Mouse (Mus musculus) thymus, adult 2 months (tissue): ENCODE measurements around the gene Bcl7a. TPM values are rescaled to one million over a fixed set of nuclear protein-coding genes. Genes with fewer than 3 reads are reported as not detected.
A peak's percentile ranks its signal among the peaks of the same experiment; 100 is the strongest.

Source experiments
- DNase-seq: peaks from one replicate; pipeline ENCODE4 v3.0.0; 2021
- H3K27ac ChIP-seq: fragments of 200-500 bp; 2 replicates; pipeline ENCODE4 v1.5.1; 2012; ENCODE audit warnings: low read length, control low read depth; ENCODE audit not compliant: control insufficient read depth, insufficient read depth
- H3K27me3 ChIP-seq: fragments of 200-500 bp; 2 replicates; pipeline ENCODE4 v1.6.1; 2012; ENCODE audit warnings: mild to moderate bottlenecking, low read length, moderate library complexity, mixed read lengths; ENCODE audit not compliant: control insufficient read depth, insufficient read depth
- H3K36me3 ChIP-seq: fragments of 200-500 bp; 2 replicates; pipeline ENCODE4 v1.6.1; 2012; ENCODE audit warnings: mild to moderate bottlenecking, low read length, moderate library complexity; ENCODE audit not compliant: control insufficient read depth, insufficient read depth
- H3K4me1 ChIP-seq: fragments of 200-500 bp; replicated peaks from 2 replicates; pipeline ENCODE4 v1.6.1; 2012; ENCODE audit warnings: low read length; ENCODE audit not compliant: control insufficient read depth, insufficient read depth
- H3K4me3 ChIP-seq: fragments of 200-500 bp; 2 replicates; pipeline ENCODE4 v1.5.1; 2012; ENCODE audit warnings: mild to moderate bottlenecking, low read length, control low read depth, moderate library complexity; ENCODE audit not compliant: control insufficient read depth, insufficient read depth
- CTCF ChIP-seq: fragments of 200-500 bp; IDR thresholded peaks from 2 replicates; pipeline ENCODE4 v1.5.1; 2012; ENCODE audit warnings: mild to moderate bottlenecking, control low read depth, low read length, moderate library complexity, borderline replicate concordance; ENCODE audit not compliant: control insufficient read depth, poor library complexity, insufficient read depth; ENCODE audit errors: extremely low read depth
- POLR2A ChIP-seq: fragments of 200-500 bp; IDR thresholded peaks from 2 replicates; pipeline ENCODE4 v1.6.1; 2012; ENCODE audit warnings: mild to moderate bottlenecking, low read length, control low read depth, moderate library complexity; ENCODE audit not compliant: control insufficient read depth, poor library complexity, insufficient read depth; ENCODE audit errors: extremely low read depth
- WGBS: fragments of 180-500 bp; shearing (Covaris S2); methylation state at CpG from one replicate; pipeline ENCODE4 v1.1.7; 2018; 5-methylcytosine and 5-hydroxymethylcytosine counted together
- polyA plus RNA-seq: library from polyadenylated mRNA; depleted of rRNA; stranded (reverse); fragments of >200 nt; gene quantifications from 2 replicates; pipeline ENCODE4 v1.2.3, GENCODE M21; 2012

Bcl7a gene
- polyA plus RNA-seq, 1 experiment, result 29.4 TPM

DNA sequence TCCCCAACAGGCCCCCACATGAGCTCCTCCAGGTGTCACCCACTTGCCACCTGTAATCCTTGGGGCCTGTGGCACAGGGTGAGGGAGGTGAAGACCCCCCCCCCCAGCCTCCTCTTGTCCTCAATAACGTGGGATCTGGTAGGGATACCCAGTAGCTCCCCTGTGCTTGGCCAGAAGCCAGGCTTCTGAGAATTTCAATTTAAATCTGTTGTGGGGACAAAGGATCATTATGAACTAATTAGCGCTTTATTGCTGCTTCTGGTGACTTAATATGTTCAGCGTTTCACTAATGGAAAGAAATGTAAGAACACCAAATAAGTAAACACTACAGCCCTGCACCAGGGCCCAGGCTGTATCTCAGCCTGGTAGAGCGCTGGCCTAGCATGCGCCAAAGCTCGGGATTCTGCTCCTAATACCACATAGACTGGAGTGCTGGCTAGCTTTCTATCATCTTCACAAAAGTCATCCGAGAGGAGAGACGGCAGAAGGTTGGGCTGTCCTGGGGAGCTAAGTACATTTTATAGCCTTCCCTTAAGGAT is 43.1 kb upstream of the Bcl7a start:
- H3K27ac ChIP-seq, result no peak overlapping the region
- no peaks in the 10 kb centered on the region for H3K4me1 ChIP-seq
- no peaks in the 10 kb centered on the region for H3K36me3 ChIP-seq
- TF ChIP-seq POLR2A, result no peak
- TF ChIP-seq CTCF, result no peak
- H3K27me3 ChIP-seq, result no peaks in the 10 kb centered on the region
- no peak for DNase-seq
- WGBS, result 94% methylated on average over 8 of the region's 8 CpGs
- no peak overlapping the region for H3K4me3 ChIP-seq

- no peak overlapping the region for H3K27ac ChIP-seq
- 93% methylated on average over 20 of the region's 20 CpGs for WGBS
- no peak for DNase-seq
Measured at GRCm38 (mm10) chr5:123301780-123302521, 41.7 kb upstream of the Bcl7a start.

GRCm38 (mm10) chr5:123307630-123308282 is 35.9 kb upstream of the Bcl7a start:
- no peaks in the 10 kb centered on the region for H3K36me3 ChIP-seq
- no peak for TF ChIP-seq POLR2A
- TF ChIP-seq CTCF, result no peak
- H3K4me1 ChIP-seq, result peaks cover 1% of the 10 kb centered on the region; the same call in 1 of the 2 replicates
- no peak for DNase-seq
- H3K27ac ChIP-seq, result no peak overlapping the region
- no peaks in the 10 kb centered on the region for H3K27me3 ChIP-seq
- no peak overlapping the region for H3K4me3 ChIP-seq
- WGBS, result 95% methylated on average over 18 of the region's 18 CpGs

More at GRCm38 (mm10) chr5:123301780-123302521, 41.7 kb upstream of the Bcl7a start:
- H3K4me1 ChIP-seq, result no peaks in the 10 kb centered on the region
- no peaks in the 10 kb centered on the region for H3K36me3 ChIP-seq
- no peaks in the 10 kb centered on the region for H3K27me3 ChIP-seq
- H3K4me3 ChIP-seq, result no peak overlapping the region
- no peak for TF ChIP-seq CTCF
- no peak for TF ChIP-seq POLR2A

GRCm38 (mm10) chr5:123309816-123310215 is 33.8 kb upstream of the Bcl7a start:
- peaks cover 19% of the 10 kb centered on the region for H3K4me1 ChIP-seq
- 93% methylated on average over 10 of the region's 10 CpGs for WGBS
- TF ChIP-seq POLR2A (no peak), CTCF (no peak)
- no peak overlapping the region for H3K27ac ChIP-seq
- H3K27me3 ChIP-seq, result no peaks in the 10 kb centered on the region
- DNase-seq, result no peak
- no peaks in the 10 kb centered on the region for H3K36me3 ChIP-seq
- no peak overlapping the region for H3K4me3 ChIP-seq

DNA sequence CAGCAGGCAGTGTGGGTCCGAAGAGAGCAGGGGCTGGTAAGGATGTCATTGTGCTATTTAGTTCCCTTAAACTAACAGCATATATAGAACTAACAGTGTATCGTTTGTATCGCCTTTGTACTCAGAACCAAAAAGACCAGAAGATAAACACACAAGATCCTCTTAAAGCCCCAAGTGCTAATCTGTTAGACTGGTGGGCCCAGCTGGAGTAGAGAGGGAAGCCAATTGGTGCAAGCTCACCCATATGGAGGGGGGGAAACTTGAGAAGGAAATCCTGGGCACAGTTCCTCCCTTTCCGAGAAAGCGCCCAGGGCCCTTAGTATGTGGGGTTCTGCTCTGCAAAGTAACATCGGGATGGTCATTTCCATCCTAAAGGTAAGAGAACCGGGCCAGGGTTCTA is 33.4 kb upstream of the Bcl7a start:
- 89% methylated on average over 7 of the region's 7 CpGs for WGBS
- Histone ChIP-seq H3K36me3 (no peaks in the 10 kb centered on the region), H3K4me1 (peaks cover 23% of the 10 kb centered on the region), H3K27me3 (no peaks in the 10 kb centered on the region), H3K27ac (no peak overlapping the region), H3K4me3 (no peak overlapping the region)
- DNase-seq, result no peak
- TF ChIP-seq CTCF, result no peak
- no peak for TF ChIP-seq POLR2A

- WGBS, result 63% methylated on average over 12 of the region's 12 CpGs
- H3K27me3 ChIP-seq, result no peaks in the 10 kb centered on the region
- DNase-seq, result no peak
- H3K36me3 ChIP-seq, result no peaks in the 10 kb centered on the region
- peak overlapping the region; percentile 75 for H3K27ac ChIP-seq
- no peak overlapping the region for H3K4me3 ChIP-seq
- no peak for TF ChIP-seq CTCF
- no peak for TF ChIP-seq POLR2A
- H3K4me1 ChIP-seq, result peaks cover 34% of the 10 kb centered on the region
Measured at GRCm38 (mm10) chr5:123313058-123313630, 30.5 kb upstream of the Bcl7a start.
